Mouse (Mus musculus) layer of hippocampus, adult 2 months (tissue): ENCODE results near the gene Bicral. TPM values are rescaled to one million over a fixed set of nuclear protein-coding genes. Genes with fewer than 3 reads are reported as not detected.

Source experiments
- DNase-seq, 2 experiments: peaks; one replicate each; pipeline ENCODE4 v3.0.0; 2022; ENCODE audit warnings: low spot score in 2 of 2
- H3K27ac ChIP-seq: fragments of 200-600 bp; 2 replicates; pipeline ENCODE4 v1.8.1; 2022
- H3K4me3 ChIP-seq: fragments of 200-600 bp; 2 replicates; pipeline ENCODE4 v1.8.1; 2022; ENCODE audit warnings: mild to moderate bottlenecking
- CTCF ChIP-seq: fragments of 200-600 bp; conservative IDR thresholded peaks from 2 replicates; pipeline ENCODE4 v1.8.1; 2022; ENCODE audit warnings: antibody characterized with exemption, mild to moderate bottlenecking, moderate library complexity
- total RNA-seq, 2 experiments: library from RNA; stranded (reverse); gene quantifications; 2 replicates each; pipeline ENCODE4 v1.2.3; 2021

The Bicral gene
- total RNA-seq, 2 experiments from 2014 or later = 56.1 to 61.3 TPM

GRCm38 (mm10) chr17:46866836-46867235 lies 8.6 kb upstream of the Bicral start:
- no peak overlapping the region for H3K4me3 ChIP-seq
- H3K27ac ChIP-seq = peak overlapping the region; percentile 61
- TF ChIP-seq CTCF = no peak
- DNase-seq = no peak

- Histone ChIP-seq H3K27ac (no peak overlapping the region), H3K4me3 (no peak overlapping the region)
- no peak for DNase-seq
- TF ChIP-seq CTCF = no peak
Observed at GRCm38 (mm10) chr17:46864566-46865195, 6.4 kb upstream of the Bicral start.

- TF ChIP-seq CTCF = no peak
- Histone ChIP-seq H3K27ac (peak overlapping the region; percentile 55), H3K4me3 (no peak overlapping the region)
- no peak for DNase-seq
Observed at GRCm38 (mm10) chr17:46860120-46860519, 1.8 kb upstream of the Bicral start.

- TF ChIP-seq CTCF = no peak
- Histone ChIP-seq H3K4me3 (peak overlapping the region; percentile 71), H3K27ac (peak overlapping the region; percentile 100)
- DNase-seq = no peak
Observed at GRCm38 (mm10) chr17:46858749-46859444, 615 bp upstream of the Bicral start.

- Histone ChIP-seq H3K4me3 (peak overlapping the region; percentile 71), H3K27ac (peak overlapping the region; percentile 100)
- TF ChIP-seq CTCF = no peak
- peak; percentile 84 to 85 for DNase-seq
Observed at GRCm38 (mm10) chr17:46857361-46857902, 850 bp downstream of the Bicral start.

- peak; percentile 55 to 82 for DNase-seq
- Histone ChIP-seq H3K27ac (peak overlapping the region; percentile 100), H3K4me3 (peak overlapping the region; percentile 71)
- no peak for TF ChIP-seq CTCF
Observed at GRCm38 (mm10) chr17:46856471-46857360, 1.6 kb downstream of the Bicral start.

GRCm38 (mm10) chr17:46856107-46856388 lies 2.2 kb downstream of the Bicral start:
- H3K4me3 ChIP-seq = peak overlapping the region; percentile 71
- no peak for TF ChIP-seq CTCF

GRCm38 (mm10) chr17:46855328-46856106 lies 2.8 kb downstream of the Bicral start:
- DNase-seq = no peak
- TF ChIP-seq CTCF = no peak
- Histone ChIP-seq H3K27ac (peak overlapping the region; percentile 100), H3K4me3 (peak overlapping the region; percentile 71)

More at GRCm38 (mm10) chr17:46856107-46856388, 2.2 kb downstream of the Bicral start:
- H3K27ac ChIP-seq = peak overlapping the region; percentile 100
- DNase-seq = no peak

- Histone ChIP-seq H3K27ac (peak overlapping the region; percentile 100), H3K4me3 (peak overlapping the region; percentile 71)
- no peak for DNase-seq
- TF ChIP-seq CTCF = no peak
Observed at GRCm38 (mm10) chr17:46854640-46855110, 3.6 kb downstream of the Bicral start.

GRCm38 (mm10) chr17:46854096-46854495 lies 4.2 kb downstream of the Bicral start:
- TF ChIP-seq CTCF = no peak
- Histone ChIP-seq H3K4me3 (peak overlapping the region; percentile 71; the same call in 1 of the 2 replicates), H3K27ac (peak overlapping the region; percentile 100; the same call in 1 of the 2 replicates)
- no peak for DNase-seq

- peak overlapping the region; percentile 55; the same call in 1 of the 2 replicates for H3K27ac ChIP-seq
- no peak overlapping the region for H3K4me3 ChIP-seq
- peak; percentile 51 to 60 for DNase-seq
- no peak for TF ChIP-seq CTCF
Observed at GRCm38 (mm10) chr17:46853281-46853680, 5.0 kb downstream of the Bicral start.

- TF ChIP-seq CTCF = no peak
- DNase-seq = no peak
- Histone ChIP-seq H3K4me3 (no peak overlapping the region), H3K27ac (peak overlapping the region; percentile 55; the same call in 1 of the 2 replicates)
Observed at GRCm38 (mm10) chr17:46852725-46853124, 5.6 kb downstream of the Bicral start.
